Mouse (Mus musculus) c-Kit-positive CD71-positive TER-119-negative erythroid progenitor cells, embryonic 14.5 days (primary cell): ENCODE data around the gene Gm10300.

Experiments used
- DNase-seq: peaks from one replicate; pipeline ENCODE4 v3.0.0-alpha.2; 2013; ENCODE audit warnings: low read depth

Gm10300 gene

GRCm38 (mm10) chr4:132051321-132052275 is 22.9 kb upstream of the Gm10300 start:
- no peak for DNase-seq

DNA sequence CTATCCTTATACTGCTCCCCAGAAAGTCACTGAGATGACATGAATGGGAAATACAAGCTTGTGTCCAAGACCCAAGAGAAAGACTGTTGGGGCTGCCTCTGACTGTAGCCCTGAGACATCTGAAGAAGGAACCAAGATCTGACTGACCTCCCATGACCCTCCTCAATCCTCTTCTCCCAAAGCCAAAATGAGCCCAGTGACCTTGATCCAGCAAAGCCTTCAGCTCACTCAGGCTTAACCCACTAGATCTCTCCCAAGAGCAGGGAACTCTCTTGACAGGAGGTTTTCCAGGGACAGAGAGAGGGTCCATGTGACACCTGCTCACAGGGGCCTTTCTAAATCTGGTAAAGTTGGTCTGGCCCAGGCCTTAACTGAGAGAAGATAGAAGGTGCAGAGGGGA is 17.2 kb upstream of the Gm10300 start:
- no peak for DNase-seq

DNA sequence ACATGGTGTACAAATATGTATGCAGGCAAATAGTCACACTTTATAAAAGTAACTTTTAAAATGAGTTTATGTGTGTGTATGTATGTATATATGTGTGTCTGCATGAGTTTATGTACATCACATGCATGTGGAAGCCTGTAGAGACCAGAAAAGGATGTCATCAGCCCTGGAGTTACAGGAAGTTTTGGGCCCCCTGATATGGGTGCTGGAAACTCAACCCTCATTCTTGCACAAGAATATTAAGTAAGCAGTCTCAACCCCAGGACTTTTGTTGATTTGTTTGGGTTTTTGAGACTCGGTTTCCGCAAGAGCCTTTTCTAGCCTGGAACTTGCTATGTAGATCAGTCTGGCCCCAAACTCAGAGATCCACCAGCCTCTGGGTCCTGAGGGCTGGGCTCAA is 15.0 kb upstream of the Gm10300 start:
- no peak for DNase-seq

DNA sequence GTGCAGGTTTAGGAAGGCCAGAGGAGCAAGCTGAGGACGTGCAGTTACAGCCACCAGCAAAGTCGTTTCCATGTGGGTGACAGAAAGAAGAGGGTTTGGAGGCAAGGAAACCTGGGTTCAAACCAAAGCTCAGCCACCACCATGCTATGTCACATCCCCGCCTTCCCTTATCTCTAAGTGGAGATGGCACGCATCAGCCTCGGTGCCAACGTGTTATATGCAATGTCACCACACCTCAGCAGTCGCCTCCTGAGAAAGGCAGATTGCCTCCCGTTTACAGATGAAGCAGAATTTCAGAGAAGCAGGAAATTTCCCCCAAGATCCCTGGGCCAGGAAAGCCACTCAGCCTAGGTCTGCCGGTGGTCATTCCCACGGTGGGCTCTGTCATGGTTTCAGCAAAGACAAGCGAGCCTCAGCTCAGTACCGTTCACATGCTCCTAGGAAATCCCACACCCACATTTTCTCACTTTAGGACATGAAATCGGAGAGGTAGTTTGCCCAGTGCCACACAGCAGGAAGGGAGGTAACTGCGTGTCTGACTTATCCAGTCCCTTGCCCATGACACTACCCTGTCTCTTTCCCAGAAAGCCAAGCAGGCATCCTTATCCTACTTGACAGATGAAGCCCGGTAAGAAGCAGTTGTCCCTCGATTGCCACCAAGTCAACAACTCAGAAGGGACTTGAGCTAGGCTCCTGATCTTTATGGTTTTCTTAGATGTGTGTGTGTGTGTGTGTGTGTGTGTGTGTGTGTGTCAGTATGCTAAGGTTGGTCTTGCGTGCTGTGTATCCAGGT is 14.3 kb upstream of the Gm10300 start:
- peak; percentile 72 for DNase-seq

DNA sequence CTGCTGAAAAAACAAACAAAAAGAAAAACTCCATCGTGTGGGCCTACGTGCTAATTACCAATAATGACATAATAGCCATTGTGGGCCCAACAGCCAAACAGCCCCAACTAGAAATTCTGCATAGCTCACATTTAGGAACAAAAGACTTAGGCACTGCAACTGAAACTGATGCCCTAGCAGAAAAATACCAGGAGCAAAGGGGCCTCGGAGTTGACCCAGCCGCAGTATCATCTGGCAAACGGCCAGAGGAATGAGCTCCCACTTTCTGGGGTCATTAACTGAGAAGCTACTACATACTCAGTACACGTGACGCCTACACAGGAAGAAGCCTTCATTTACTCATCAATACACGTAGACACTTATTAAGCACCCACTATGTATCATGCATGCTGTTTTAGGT is 12.2 kb upstream of the Gm10300 start:
- no peak for DNase-seq

DNA sequence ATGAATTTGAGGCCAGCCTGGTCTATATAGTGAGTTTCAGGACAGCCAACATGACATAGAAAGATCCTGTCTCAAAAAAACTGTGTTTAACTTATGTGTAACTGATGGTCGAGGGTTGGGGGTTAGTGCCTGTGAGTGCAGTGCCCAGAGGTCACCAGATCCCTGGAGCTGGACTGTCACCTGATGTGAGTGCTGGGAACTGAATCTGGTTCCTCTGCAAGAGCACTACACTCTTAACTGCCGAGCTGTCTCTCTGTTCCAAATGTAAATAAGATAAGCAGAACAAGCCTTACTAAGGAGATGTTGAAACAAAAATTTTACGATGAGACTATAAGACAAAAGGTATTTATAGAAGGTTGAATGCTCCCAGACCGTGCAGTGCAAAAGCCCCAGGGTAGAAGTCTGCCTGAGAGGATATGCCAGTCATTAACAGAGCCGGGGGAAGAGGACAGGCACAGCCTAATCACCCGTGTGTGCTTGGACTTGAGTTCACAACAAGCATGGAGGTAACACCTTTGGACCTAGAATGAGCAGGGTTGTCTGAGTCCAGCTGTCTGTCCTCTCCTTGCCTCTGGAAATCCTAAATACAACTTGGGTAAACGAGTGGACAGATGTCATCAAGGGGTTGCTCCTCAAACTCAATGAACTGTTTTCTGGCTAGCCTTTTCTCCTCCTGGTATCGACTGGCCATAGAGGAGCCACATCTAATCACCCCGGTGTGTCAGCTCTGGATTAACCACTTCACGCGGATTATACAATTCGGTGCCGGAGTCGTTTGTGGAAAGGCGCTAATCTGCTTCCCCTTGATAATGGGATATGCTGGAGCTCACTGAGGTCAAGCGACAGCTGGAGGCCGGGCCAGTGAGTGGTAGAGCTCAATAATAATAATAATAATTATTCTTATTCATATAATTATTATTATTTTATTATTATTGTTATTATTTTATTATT is 11.3 kb upstream of the Gm10300 start:
- DNase-seq, result no peak

- no peak for DNase-seq
Measured at GRCm38 (mm10) chr4:132064550-132064949, 9.9 kb upstream of the Gm10300 start.

DNA sequence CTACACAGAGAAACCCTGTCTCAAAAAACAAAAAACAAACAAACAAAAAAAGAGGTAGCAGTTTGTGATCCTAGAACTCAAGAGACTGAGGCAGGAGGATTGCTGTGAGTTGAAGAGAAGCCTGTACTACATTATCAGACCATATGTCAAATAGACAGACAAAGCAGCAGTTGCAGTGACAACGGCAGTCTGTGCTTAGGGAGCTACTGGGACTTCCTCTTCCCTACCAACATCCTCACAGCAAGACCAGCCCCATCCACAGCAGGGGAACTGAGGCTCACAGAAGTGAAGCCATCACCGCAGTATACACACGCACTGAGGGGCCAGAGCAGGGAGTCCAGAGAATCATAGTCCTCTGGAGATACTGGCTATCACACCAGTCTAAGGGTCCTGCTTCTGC is 8.9 kb upstream of the Gm10300 start:
- no peak for DNase-seq

- no peak for DNase-seq
Measured at GRCm38 (mm10) chr4:132066101-132066773, 8.3 kb upstream of the Gm10300 start.

- no peak for DNase-seq
Measured at GRCm38 (mm10) chr4:132067112-132067937, 7.2 kb upstream of the Gm10300 start.

DNA sequence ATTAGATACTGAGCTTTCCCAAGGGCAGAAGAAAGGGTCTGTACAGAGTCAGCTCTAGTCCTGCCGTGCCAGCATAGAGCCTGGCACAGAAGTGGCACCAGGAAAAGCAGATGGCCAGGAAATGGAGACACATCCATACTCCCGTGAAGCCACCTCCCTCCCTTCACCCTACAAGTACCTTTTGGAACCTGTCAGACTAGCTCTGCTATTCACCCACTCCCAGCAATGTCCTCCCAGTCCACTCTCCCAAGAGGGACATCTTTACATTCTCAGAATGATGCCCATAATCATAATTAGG is 6.6 kb upstream of the Gm10300 start:
- no peak for DNase-seq

DNA sequence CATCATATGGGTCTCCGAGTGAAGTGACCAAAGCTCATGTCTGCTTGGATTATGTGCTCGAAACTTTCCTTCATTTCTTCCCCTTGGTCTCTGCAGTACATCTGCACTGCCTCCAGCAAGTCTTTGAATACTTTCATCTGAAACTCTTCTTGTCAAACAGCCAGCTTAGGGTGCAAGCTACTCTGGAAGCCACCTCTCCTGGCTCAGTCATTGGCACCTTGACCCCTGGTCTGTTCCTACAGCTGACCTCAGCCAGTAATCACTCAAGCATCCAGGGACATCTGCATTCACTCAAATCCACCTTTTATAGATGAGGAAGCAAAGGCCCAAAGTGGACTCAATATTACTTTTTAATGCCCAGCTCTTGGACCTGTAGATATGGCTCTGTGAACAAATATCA is 2.8 kb upstream of the Gm10300 start:
- DNase-seq, result no peak

- DNase-seq, result no peak
Measured at GRCm38 (mm10) chr4:132072156-132072555, 2.3 kb upstream of the Gm10300 start.

GRCm38 (mm10) chr4:132072946-132073345 is 1.6 kb upstream of the Gm10300 start:
- no peak for DNase-seq

- DNase-seq, result peak; percentile 99
Measured at GRCm38 (mm10) chr4:132074933-132075769, 654 bp downstream of the Gm10300 start, which contains the start of gene Epb41. TSS of gene Epb41 (minus strand) at chr4:132075321.

DNA sequence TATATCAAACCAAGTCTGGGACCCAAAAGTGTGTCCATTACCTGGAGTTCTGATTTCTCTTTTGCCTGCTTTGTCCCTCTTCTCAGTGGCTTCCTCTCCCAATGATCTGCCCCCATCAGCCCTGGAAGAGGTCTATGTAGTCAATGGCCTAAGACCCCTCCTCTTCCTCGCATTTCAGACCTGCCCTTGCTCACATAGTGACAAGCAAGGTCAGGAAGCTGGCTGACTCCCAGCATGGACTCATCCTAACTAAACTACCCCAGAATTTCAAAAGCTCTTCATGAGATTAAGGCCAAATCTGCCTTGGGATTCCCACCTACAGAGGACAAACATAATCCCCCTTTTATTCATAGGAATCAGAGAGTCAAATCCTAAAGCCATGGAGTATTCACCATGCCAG is 1.3 kb downstream of the Gm10300 start:
- no peak for DNase-seq

- peak; percentile 96 for DNase-seq
Measured at GRCm38 (mm10) chr4:132076480-132077405, 2.2 kb downstream of the Gm10300 start.

GRCm38 (mm10) chr4:132077445-132077844 is 2.9 kb downstream of the Gm10300 start:
- peak; percentile 93 for DNase-seq
